Mouse (Mus musculus): ENCODE measurements around the gene Zbtb11. TPM values are rescaled to one million over a fixed set of nuclear protein-coding genes. Genes with fewer than 3 reads are reported as not detected.
A peak's percentile ranks its signal among the peaks of the same experiment; 100 is the strongest.
"Not testable (repeated sequence)": the region's sequence is repeated elsewhere in the genome, so short reads cannot be mapped to it uniquely, and the experiment has no call there.

Gene Zbtb11
- polyA plus RNA-seq, 1 experiment from 2014 or later, result 14.2 TPM

DNA sequence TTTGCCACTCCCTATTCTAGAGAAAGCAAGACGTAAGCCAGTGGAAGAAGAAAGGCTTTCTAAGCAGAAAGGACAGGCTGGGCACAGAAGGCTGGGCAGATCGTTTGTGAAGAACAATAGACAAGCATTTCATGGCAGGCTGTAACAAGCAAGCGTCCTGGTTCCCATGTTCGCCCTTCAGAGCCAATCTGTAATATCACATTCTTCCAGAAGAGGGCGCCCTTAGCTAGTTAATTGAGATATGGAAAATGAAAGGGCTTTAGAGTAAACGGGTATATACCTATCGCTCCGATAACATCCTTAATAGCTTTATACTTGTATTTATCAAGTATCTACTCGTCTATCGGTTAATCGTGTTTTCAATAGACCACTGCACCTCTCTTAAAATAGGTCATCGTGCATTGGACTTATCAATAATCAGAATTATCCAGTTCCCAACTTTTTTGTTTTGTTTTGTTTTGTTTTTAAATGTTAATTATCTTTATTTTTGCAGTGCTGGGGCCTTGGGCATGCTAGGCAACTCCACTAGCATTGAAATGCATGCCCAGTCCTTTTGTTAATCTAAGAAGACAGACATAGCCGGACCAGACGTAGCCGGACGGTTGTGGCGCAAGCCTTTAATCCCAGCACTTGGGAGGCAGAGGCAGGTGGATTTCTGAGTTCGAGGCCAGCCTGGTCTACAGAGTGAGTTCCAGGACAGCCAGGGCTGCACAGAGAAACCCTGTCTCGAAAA is 22.6 kb upstream of the Zbtb11 start:
- Histone ChIP-seq H3K36me3 (no peaks in the 10 kb centered on the region), H3K27ac (ENCODE audit: poor library complexity, severe bottlenecking) (no peak overlapping the region), H3K4me1 (replicated peaks) (no peaks in the 10 kb centered on the region), H3K27me3 (replicated peaks) (no peaks in the 10 kb centered on the region), H3K9ac (no peak overlapping the region), H3K4me2 (no peak overlapping the region), H3K4me3 (no peak overlapping the region), H3K9me3 (replicated peaks) (no peaks in the 10 kb centered on the region)
- ATAC-seq (ENCODE audit: insufficient number of reproducible peaks, low FRiP score), result no peak
- 43% methylated on average over 19 of the region's 19 CpGs for WGBS

DNA sequence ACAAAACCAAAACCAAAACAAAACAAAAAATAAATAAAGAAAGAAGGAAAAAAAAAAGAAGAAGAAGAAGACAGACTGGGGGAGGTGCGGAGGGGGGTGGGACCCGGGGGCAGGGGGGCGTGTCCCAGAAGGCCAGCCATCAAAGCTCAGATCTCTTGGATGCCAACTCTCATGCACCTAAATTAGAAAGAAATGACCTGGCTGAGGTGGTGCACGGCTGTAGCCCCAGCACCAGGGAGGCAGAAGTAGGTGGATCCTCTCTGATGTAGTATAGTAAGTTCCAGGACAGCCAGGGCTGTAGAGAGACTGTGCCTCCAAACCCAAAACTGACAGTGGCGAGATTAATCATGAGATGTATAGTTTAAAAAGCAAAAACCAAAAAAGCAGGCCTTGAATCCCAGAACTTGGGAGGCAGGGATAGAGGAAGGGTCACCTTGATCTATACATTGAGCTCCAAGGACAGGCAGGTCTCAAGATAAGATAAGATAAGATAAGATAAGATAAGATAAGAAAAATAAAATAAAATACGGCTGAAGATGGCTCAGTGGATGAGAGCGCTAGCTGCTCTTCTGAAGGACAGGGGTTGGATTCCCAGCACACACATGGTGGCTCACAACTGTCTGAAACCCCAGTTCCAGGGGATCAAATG is 21.9 kb upstream of the Zbtb11 start:
- no peaks in the 10 kb centered on the region for H3K9me3 ChIP-seq (replicated peaks)
- H3K9ac ChIP-seq, result no peak overlapping the region
- no peak for ATAC-seq (ENCODE audit: insufficient number of reproducible peaks, low FRiP score)
- no peaks in the 10 kb centered on the region for H3K36me3 ChIP-seq
- 71% methylated on average over 7 of the region's 7 CpGs for WGBS
- H3K27me3 ChIP-seq (replicated peaks), result no peaks in the 10 kb centered on the region
- no peak overlapping the region for H3K27ac ChIP-seq (ENCODE audit: poor library complexity, severe bottlenecking)
- H3K4me2 ChIP-seq, result no peak overlapping the region
- H3K4me1 ChIP-seq (replicated peaks), result no peaks in the 10 kb centered on the region
- no peak overlapping the region for H3K4me3 ChIP-seq

DNA sequence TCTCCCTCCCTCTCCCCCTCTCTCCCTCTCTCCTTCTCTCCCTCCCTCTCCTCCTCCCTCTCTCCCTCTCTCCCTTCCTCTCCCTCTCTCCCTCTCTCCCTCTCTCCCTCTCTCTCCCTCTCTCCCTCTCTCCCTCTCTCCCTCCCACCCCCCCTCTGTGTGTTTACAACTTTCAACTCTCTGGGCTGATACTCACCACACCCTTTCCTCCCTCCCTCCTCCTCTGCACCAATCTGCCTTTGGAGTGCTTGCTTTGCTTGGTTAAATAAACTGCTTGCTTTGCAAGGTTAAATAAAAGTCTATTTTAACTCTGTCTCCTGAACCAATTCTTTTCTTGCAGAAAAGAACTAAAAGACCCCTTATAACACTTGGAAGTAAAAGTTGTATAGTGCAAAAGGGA is 20.9 kb upstream of the Zbtb11 start:
- Histone ChIP-seq H3K9me3 (replicated peaks) (no peaks in the 10 kb centered on the region), H3K4me2 (no peak overlapping the region), H3K27me3 (replicated peaks) (no peaks in the 10 kb centered on the region), H3K9ac (no peak overlapping the region), H3K27ac (ENCODE audit: poor library complexity, severe bottlenecking) (no peak overlapping the region), H3K4me1 (replicated peaks) (no peaks in the 10 kb centered on the region), H3K36me3 (no peaks in the 10 kb centered on the region), H3K4me3 (no peak overlapping the region)
- no peak for ATAC-seq (ENCODE audit: insufficient number of reproducible peaks, low FRiP score)

DNA sequence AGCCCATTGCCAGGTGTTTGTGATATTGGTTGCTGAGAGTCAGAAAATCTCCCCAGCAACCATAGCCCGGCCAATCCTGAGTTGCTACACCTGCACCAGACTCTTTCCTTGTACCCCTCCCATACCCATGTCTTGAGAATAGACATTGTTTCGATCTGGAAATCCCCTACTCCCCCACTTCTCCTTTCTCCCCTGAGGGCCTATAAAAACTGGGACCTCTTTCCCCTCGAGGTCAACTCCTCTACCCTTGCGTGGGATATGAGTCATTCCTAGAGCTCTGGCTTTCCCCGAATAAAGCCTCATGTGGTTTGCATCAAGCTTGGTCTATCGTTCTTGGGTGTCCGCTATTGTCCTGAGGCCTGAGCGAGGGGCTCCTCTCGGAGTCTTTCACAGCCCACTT is 19.5 kb upstream of the Zbtb11 start:
- not testable (repeated sequence) for H3K4me1 ChIP-seq (replicated peaks); ATAC-seq (ENCODE audit: insufficient number of reproducible peaks, low FRiP score)
- WGBS, result 89% methylated on average over 9 of the region's 9 CpGs

DNA sequence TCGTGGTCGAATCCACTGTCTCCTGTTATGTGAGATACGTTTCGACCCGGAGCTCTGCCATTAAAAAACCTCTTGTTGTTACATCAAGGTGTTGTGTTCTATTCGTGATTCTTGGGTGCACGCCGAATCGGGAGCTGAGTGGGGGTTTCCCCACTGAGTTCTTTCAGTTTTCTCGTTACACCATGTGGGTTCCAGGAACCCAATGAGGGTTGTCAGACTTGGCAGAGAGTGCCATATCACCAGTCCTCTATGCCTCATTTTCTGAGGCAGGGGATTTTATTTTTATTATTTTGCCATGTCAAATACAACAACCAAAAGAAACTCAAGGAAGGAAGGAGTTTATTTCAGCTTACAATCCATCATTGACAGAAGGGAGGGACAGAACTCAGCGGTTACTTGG is 10.6 kb upstream of the Zbtb11 start:
- not testable (repeated sequence) for H3K36me3 ChIP-seq; H3K9me3 ChIP-seq (replicated peaks); H3K4me2 ChIP-seq; H3K4me1 ChIP-seq (replicated peaks); H3K4me3 ChIP-seq; H3K27me3 ChIP-seq (replicated peaks); ATAC-seq (ENCODE audit: insufficient number of reproducible peaks, low FRiP score); H3K9ac ChIP-seq; H3K27ac ChIP-seq (ENCODE audit: poor library complexity, severe bottlenecking)
- 88% methylated on average over 6 of the region's 11 CpGs for WGBS

More for the DNA sequence above, 19.5 kb upstream of the Zbtb11 start:
- not testable (repeated sequence) for H3K36me3 ChIP-seq; H3K27me3 ChIP-seq (replicated peaks); H3K4me2 ChIP-seq; H3K27ac ChIP-seq (ENCODE audit: poor library complexity, severe bottlenecking); H3K4me3 ChIP-seq; H3K9me3 ChIP-seq (replicated peaks); H3K9ac ChIP-seq

DNA sequence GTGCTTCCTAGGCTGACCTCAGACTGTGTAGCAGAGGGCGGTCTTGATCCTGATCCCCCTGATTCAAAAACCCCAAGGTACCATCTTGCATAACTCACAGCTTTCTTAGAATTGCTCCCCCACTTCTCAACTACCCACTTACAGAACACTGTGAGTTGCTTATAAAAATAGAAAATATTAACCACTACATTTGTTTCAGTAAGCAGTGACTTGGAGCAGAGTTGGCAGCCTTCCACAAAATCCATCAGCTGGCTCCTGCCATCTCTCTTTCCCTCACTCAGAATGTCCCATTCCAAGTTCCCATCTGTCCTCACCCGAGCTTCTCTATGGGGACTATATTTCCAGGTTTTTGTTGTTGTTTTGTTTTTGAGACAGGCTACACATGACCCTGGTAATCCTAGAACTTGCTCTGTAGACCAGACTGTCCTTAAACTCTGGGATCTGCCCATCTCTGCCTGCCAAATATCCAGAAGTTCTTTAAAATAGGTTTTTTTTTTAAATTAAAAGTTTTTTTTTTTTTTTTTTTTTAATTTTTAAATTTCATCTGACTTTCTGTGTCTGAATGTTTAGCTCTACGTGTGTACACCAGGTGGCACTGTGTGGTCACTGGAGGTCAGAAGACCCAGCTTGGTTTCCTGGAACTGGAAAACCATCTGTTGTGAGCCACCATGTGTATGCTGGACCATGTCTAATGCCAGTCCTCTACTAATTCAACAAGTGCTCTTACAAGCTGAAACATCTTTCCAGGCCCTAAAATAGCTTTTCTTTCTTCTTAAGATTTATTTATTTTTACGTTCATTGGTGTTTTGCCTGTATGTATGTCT is 9.3 kb upstream of the Zbtb11 start:
- WGBS, result 59% methylated on average over 4 of the region's 4 CpGs
- no peak for ATAC-seq (ENCODE audit: insufficient number of reproducible peaks, low FRiP score)
- H3K36me3 ChIP-seq, result peaks cover 13% of the 10 kb centered on the region
- H3K27ac ChIP-seq (ENCODE audit: poor library complexity, severe bottlenecking), result no peak overlapping the region
- H3K4me3 ChIP-seq, result no peak overlapping the region
- no peaks in the 10 kb centered on the region for H3K27me3 ChIP-seq (replicated peaks)
- H3K4me2 ChIP-seq, result no peak overlapping the region
- H3K9ac ChIP-seq, result no peak overlapping the region
- H3K4me1 ChIP-seq (replicated peaks), result peaks cover 7% of the 10 kb centered on the region
- H3K9me3 ChIP-seq (replicated peaks), result no peaks in the 10 kb centered on the region

DNA sequence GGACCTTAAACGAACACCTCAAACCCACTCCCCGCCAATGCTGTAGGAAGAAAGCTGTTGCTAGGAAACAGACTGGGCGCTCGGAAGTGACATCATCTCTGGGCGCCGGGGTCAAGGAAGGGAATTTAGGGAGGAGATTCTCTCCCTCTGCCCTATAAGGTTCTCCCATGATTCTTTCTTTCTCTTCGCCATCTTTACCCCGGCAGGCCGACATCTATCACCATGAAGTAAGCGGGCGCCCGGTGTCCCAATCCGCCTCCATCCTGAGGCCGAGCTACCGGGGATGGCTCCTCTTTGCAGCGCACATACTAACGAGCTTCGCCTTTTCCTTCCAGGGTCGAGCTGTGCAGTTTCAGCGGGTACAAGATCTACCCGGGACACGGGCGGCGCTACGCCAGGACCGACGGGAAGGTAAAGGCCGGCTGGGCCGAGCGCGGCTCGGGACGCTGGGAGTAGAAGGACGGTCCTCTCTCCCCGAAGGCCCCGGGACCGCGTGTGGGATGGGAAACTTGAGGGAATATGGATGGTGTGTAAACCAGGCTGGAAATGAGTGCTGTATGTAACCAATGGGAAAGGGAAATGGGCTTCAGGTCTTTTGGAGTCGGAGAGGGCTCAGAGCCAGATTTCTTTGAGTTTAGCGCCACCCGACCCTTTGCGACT is 7.3 kb upstream of the Zbtb11 start, which contains the start of gene Rpl24:
Gene Rpl24 (plus strand): TSS at position 64 of the 660 bp plus-strand sequence.
- ATAC-seq (ENCODE audit: insufficient number of reproducible peaks, low FRiP score), result peak; percentile 95
- under 1% methylated on average over 42 of the region's 42 CpGs for WGBS
- Histone ChIP-seq H3K9ac (peak within 1 kb of the TSS; percentile 88), H3K27ac (ENCODE audit: poor library complexity, severe bottlenecking) (peak within 1 kb of the TSS; percentile 94), H3K9me3 (replicated peaks) (no peaks in the 10 kb centered on the region), H3K36me3 (peaks cover 32% of the 10 kb centered on the region), H3K27me3 (replicated peaks) (no peaks in the 10 kb centered on the region), H3K4me3 (peak within 1 kb of the TSS; percentile 74), H3K4me2 (peak within 1 kb of the TSS; percentile 97), H3K4me1 (replicated peaks) (peaks cover 7% of the 10 kb centered on the region)

DNA sequence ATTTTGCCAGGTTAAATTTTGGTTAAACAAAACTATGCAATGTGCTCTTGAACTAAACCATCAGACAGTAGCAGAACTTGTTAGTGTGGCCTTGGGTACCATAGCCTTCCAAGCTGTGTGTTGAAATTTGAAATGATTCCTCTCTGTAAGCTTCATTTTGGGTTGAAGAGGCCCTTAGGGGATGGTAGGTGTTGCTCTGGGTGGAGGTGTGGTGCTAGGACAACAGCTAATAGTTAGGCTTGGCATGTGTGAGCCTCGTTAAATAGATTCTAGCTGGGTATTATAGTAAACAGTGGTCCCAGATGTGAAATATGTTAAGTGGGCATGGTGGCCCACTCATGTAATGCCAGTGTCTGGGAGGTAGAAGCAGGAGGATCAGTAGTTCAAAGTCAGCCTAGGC is 6.5 kb upstream of the Zbtb11 start:
- Histone ChIP-seq H3K9me3 (replicated peaks) (no peaks in the 10 kb centered on the region), H3K9ac (peak overlapping the region; percentile 88), H3K27ac (ENCODE audit: poor library complexity, severe bottlenecking) (peak overlapping the region; percentile 12; the same call in 1 of the 2 replicates), H3K4me1 (replicated peaks) (peaks cover 7% of the 10 kb centered on the region), H3K27me3 (replicated peaks) (no peaks in the 10 kb centered on the region), H3K4me2 (peak overlapping the region; percentile 97), H3K4me3 (peak overlapping the region; percentile 74), H3K36me3 (peaks cover 41% of the 10 kb centered on the region)
- 40% methylated on average over 1 of the region's 1 CpGs for WGBS
- ATAC-seq (ENCODE audit: insufficient number of reproducible peaks, low FRiP score), result no peak

DNA sequence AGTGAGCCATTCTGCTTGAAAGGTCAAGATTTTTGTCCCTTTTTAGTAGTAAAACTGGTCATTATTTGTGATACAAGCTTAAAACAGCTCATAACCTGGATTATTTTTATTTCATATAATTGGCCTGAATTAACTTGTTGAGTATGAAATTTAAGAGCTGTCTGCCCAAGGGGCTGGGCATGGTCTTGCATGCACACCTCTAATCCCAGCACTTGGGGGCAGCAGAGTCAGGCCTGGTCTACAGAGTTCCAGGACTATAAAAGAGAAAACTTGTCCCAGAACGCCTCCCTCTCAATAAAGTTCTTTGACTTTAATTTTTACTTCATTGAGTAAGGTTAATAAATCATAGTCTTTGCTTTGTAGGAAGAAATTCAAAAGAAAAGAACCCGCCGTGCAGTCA is 4.5 kb upstream of the Zbtb11 start:
- ATAC-seq (ENCODE audit: insufficient number of reproducible peaks, low FRiP score), result no peak
- Histone ChIP-seq H3K4me3 (no peak overlapping the region), H3K36me3 (peaks cover 42% of the 10 kb centered on the region), H3K9me3 (replicated peaks) (no peaks in the 10 kb centered on the region), H3K9ac (no peak overlapping the region), H3K4me1 (replicated peaks) (peaks cover 10% of the 10 kb centered on the region), H3K27me3 (replicated peaks) (no peaks in the 10 kb centered on the region), H3K4me2 (no peak overlapping the region), H3K27ac (ENCODE audit: poor library complexity, severe bottlenecking) (no peak overlapping the region)
- WGBS, result 80% methylated on average over 3 of the region's 3 CpGs

DNA sequence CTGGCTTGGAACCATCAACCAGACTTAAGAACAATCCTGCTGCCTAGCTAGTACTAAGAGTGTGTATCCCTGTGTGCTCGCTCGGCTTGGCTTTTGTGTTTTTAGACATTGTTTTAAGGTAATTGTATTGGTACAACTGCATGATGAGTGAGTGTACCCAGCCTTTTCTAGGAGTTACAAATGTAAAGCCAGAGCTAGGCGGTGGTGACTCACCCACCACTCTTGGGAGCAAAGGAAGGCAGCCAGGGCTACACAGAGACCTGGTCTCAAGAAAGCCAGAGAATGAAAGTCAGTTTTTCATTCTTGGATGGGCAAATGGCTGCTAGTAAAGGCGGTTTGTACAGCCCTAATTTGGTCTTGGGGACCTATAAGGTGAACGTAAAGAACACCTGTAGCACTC is 3.3 kb upstream of the Zbtb11 start:
- Histone ChIP-seq H3K27me3 (replicated peaks) (no peaks in the 10 kb centered on the region), H3K9me3 (replicated peaks) (no peaks in the 10 kb centered on the region), H3K27ac (ENCODE audit: poor library complexity, severe bottlenecking) (no peak overlapping the region), H3K9ac (no peak overlapping the region), H3K4me1 (replicated peaks) (peaks cover 15% of the 10 kb centered on the region), H3K36me3 (peaks cover 42% of the 10 kb centered on the region), H3K4me3 (no peak overlapping the region), H3K4me2 (no peak overlapping the region)
- no peak for ATAC-seq (ENCODE audit: insufficient number of reproducible peaks, low FRiP score)
- 93% methylated on average over 5 of the region's 5 CpGs for WGBS

Measured in heart, embryonic 12.5 days (tissue).